Mouse (Mus musculus): Measurements from ENCODE around the gene Dzank1.

DNA sequence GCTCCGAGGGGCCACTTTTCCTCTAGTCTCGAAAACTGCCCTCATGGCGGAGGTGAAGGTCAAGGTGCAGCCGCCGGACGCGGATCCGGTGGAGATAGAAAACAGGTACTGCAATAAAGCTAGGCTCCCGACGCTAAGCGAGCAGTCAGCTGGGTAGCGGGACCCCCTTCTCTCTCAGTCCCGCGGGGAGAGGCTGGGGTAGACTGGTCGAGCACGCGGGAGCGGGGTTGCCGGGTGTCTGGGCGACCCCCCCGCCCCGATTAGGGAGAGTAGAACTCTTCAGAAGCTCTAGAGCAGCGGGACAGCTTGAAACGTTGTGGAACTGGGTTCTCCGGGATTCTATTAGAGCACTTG is 584 bp upstream of the Dzank1 start:
- TF ChIP-seq CTCF (IDR thresholded peaks at IDR 0.05; ENCODE audit: control insufficient read depth, insufficient read depth, insufficient read length) (no peak), MAX (IDR thresholded peaks at IDR 0.05) (no peak), MYOG (IDR thresholded peaks at IDR 0.05; ENCODE audit: control insufficient read depth, extremely low read depth, insufficient read length) (no peak), CEBPB (IDR thresholded peaks at IDR 0.05; ENCODE audit: low read depth) (no peak)

All from C2C12 (cell line).